Mouse (Mus musculus) megakaryocyte, embryonic 14.5 days (primary cell): ENCODE data around the gene 1700037H04Rik.

Experiments used
- FLI1 ChIP-seq: IDR thresholded peaks from 2 replicates; pipeline ENCODE4 v1.6.1; 2012; ENCODE audit warnings: low read length, inconsistent platforms, mixed read lengths
- GATA1 ChIP-seq: IDR thresholded peaks from 3 replicates; pipeline ENCODE4 v1.6.1; 2012; ENCODE audit warnings: mixed read lengths, low read length, inconsistent platforms, borderline replicate concordance

DNA sequence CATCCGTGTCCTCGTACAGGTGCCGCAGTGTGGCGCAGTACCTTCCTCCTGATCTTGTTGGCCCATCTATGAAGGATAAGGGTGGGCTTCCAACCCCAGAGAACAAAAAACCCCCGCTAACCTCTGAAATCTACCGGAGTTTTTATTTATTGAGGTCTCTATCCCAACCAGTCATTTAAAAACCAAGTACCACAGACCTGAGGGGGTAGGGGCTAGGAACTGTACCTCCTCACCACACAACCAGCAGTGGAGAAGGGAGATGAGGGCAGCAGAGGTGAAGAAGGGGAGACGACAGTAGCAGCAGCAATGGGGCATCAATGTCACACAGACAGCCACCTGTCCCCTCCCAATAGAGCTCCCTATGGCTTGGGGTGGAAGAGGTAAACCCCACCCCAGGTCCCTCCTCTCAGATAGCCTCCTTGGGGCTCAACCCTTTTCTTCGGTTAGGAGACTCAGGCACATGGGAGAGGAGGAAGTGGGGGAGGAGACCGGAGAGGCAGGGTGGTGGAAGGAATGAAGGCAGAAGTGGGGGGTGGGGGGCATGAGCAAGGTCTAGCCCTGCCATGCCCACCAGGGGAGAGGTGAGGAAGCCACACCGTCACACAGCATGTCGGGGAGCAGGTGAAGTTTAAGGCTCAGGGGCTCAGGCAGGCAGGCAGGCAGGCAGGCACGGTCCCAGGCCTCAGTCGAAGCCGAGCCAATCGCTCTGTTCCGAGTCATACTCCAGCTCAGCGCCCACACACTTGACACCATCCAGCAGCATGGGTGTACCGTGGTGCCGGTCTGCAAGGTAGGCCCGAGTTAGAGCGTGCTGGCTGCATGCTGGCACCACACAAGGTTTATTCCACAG lies 13.5 kb downstream of the 1700037H04Rik start:
- TF ChIP-seq GATA1 (no peak), FLI1 (no peak)
